Mouse (Mus musculus) left cerebral cortex, adult 6 months (tissue): ENCODE data around the gene Vmn2r8. TPM values are rescaled to one million over a fixed set of nuclear protein-coding genes. Genes with fewer than 3 reads are reported as not detected.

Experiments
- long read RNA-seq, 2 experiments: library from polyadenylated mRNA; unstranded; transcript quantifications; one replicate each; pipeline ENCODE4 v2.0.0; 2019 to 2020
- polyA plus RNA-seq: library from polyadenylated mRNA; unstranded; fragments of <200 nt; fragmentation: Nextera tagmentation; gene quantifications from 2 replicates; pipeline ENCODE4 v1.2.3, GENCODE M21; 2021

Vmn2r8 gene
- not detected in 2 replicates for polyA plus RNA-seq
- long read RNA-seq, experiment 1, result 0 reads
- long read RNA-seq, experiment 2, result 0 reads

GRCm38 (mm10) chr5:108808750-108809149, at the start of gene Vmn2r8:
Vmn2r8 (minus strand) TSS chr5:108808850.

GRCm38 (mm10) chr5:108852501-108852900, 43.9 kb upstream of the Vmn2r8 start, which contains the start of gene Vmn2r9:
Vmn2r9 (minus strand) TSS chr5:108852601.

GRCm38 (mm10) chr5:108795263-108795662, 13.4 kb downstream of the Vmn2r8 start, which contains the start of gene Tmed11:
Tmed11 (minus strand) TSS chr5:108795363.

GRCm38 (mm10) chr5:108774630-108775306, 33.9 kb downstream of the Vmn2r8 start, which contains the start of gene Rnf212:
Rnf212 (minus strand) TSS chr5:108774982.

Other genes with a start within 250 kb of the Vmn2r8 start
- gene Gak, start 179.1 kb downstream of the Vmn2r8 start, polyA plus RNA-seq, result 28.3 and 58.4 TPM in 2 replicates
- 39.3 and 41.3 TPM in 2 replicates for gene Tmem175, start 179.1 kb downstream of the Vmn2r8 start, polyA plus RNA-seq
- gene Idua, start 148.5 kb downstream of the Vmn2r8 start, polyA plus RNA-seq, result 9.7 and 10.1 TPM in 2 replicates
- gene Dgkq, start 139.2 kb downstream of the Vmn2r8 start, polyA plus RNA-seq, result 4.0 and 4.8 TPM in 2 replicates
- 0.74 and 0.97 TPM in 2 replicates for gene Slc26a1, start 133.3 kb downstream of the Vmn2r8 start, polyA plus RNA-seq
- gene Fgfrl1, start 116.5 kb downstream of the Vmn2r8 start, polyA plus RNA-seq, result 3.9 and 4.5 TPM in 2 replicates
- not detected in 2 replicates for gene Rnf212, start 33.9 kb downstream of the Vmn2r8 start, polyA plus RNA-seq
- not detected in 2 replicates for gene Tmed11, start 13.5 kb downstream of the Vmn2r8 start, polyA plus RNA-seq
- not detected in 2 replicates for gene Vmn2r9, start 43.8 kb upstream of the Vmn2r8 start, polyA plus RNA-seq
- not detected in 2 replicates for gene Vmn2r10, start 197.7 kb upstream of the Vmn2r8 start, polyA plus RNA-seq